Comparison of ENCODE assay signal across 8 mouse cellular contexts in the genomic region with DNA sequence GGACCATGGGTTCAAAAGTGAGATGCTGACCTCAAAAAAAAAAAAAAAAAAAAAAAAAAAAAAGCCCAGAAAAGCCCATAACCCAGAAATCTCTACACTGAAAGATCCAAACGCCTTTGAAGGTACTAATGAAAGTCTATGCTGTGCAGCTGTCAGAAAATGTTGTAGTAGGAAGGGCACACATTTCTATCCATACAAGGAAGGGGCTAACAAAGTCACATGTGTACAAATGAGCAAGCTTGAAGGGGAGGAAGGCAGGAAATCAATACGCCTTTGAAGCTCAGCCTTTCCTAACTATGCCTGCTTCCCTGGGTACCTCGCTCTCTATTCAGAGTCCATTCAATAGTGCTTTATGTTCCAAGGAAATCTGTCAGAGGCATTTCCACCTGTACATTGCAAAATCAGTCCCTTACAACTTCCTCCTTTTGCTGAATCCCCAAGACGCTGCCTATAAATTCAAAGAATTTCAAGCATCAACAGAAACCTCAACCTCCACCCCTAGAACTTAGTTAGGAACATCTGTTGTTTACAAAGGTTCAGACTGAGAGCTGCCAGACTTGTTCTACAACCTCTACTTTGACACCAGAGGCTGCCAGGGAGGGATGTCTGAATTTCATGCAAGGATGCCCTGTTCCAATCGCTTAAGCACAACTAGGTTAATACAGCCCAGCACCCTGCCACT.
A peak's percentile ranks its signal among the peaks of the same experiment; 100 is the strongest.
DNase-seq lines count a peak whose midpoint lies in the region; ATAC-seq and TF ChIP-seq lines count a peak whose summit lies in the region.

No protein-coding gene starts in this region.

- DNase-seq in liver, postnatal 0 days = no peak
- no peak for DNase-seq in liver, embryonic 11.5 days (ENCODE audit: low spot score)
- DNase-seq in embryonic facial prominence, embryonic 10.5 days (ENCODE audit: low spot score) = peak; percentile 31
- peak; percentile 79 for DNase-seq in kidney, adult 9 months
- no peak for DNase-seq in frontal cortex, adult 2 months (ENCODE audit: extremely low spot score in 1 of 2, low spot score in 1 of 2)
- no peak for DNase-seq in adrenal gland, postnatal 10 days
- no peak for DNase-seq in layer of hippocampus, postnatal 10 days (ENCODE audit: low spot score in 2 of 2)

- TF ChIP-seq CTCF in liver, postnatal 0 days (IDR thresholded peaks at IDR 0.05; ENCODE audit: low read depth) = no peak

- no peak overlapping the region for H3K4me3 ChIP-seq in liver, postnatal 0 days (ENCODE audit: low read depth, low read length)
- H3K4me3 ChIP-seq in liver, embryonic 11.5 days (ENCODE audit: low read depth, low read length) = no peak overlapping the region
- no peak overlapping the region for H3K4me3 ChIP-seq in embryonic facial prominence, embryonic 10.5 days
- no peak overlapping the region for H3K4me3 ChIP-seq in myocyte

- peak overlapping the region; percentile 26; the same call in 1 of the 2 replicates for H3K27ac ChIP-seq in liver, postnatal 0 days (ENCODE audit: low read depth)
- no peak overlapping the region for H3K27ac ChIP-seq in liver, embryonic 11.5 days (ENCODE audit: low read depth, low read length)
- H3K27ac ChIP-seq in embryonic facial prominence, embryonic 10.5 days (replicated peaks) = peak overlapping the region; percentile 30

- no peak overlapping the region for H3K4me2 ChIP-seq in liver, postnatal 0 days (ENCODE audit: low read depth, low read length)
- H3K4me2 ChIP-seq in liver, embryonic 11.5 days = no peak overlapping the region
- peak overlapping the region; percentile 42 for H3K4me2 ChIP-seq in myocyte (ENCODE audit: low read depth)

- 25% methylated on average over 5 of the region's 5 CpGs for WGBS in liver, postnatal 0 days (ENCODE audit: insufficient replicate concordance)
- WGBS in liver, embryonic 11.5 days = 42% methylated on average over 5 of the region's 5 CpGs
- 16% methylated on average over 5 of the region's 5 CpGs for WGBS in embryonic facial prominence, embryonic 10.5 days

- peaks cover 7% of the 10 kb centered on the region; the same call in 1 of the 2 replicates for H3K4me1 ChIP-seq in liver, postnatal 0 days (ENCODE audit: insufficient read depth)
- peaks cover 6% of the 10 kb centered on the region; the same call in 1 of the 2 replicates for H3K4me1 ChIP-seq in liver, embryonic 11.5 days (replicated peaks; ENCODE audit: control insufficient read depth, insufficient read depth, low read length)
- peaks cover 37% of the 10 kb centered on the region for H3K4me1 ChIP-seq in embryonic facial prominence, embryonic 10.5 days

- no peak; the same call in 1 of the 2 replicates for TF ChIP-seq EP300 in liver, postnatal 0 days (IDR thresholded peaks at IDR 0.05; ENCODE audit: low read depth)

- peak; percentile 10; the same call in 1 of the 2 replicates for ATAC-seq in liver, postnatal 0 days
- ATAC-seq in liver, embryonic 11.5 days (replicated peaks; ENCODE audit: low FRiP score) = no peak

- TF ChIP-seq POLR2A in myocyte (IDR thresholded peaks at IDR 0.05; ENCODE audit: insufficient read length, low read depth) = no peak

- no peak overlapping the region for H3K9ac ChIP-seq in liver, postnatal 0 days (replicated peaks)
- no peak overlapping the region for H3K9ac ChIP-seq in liver, embryonic 11.5 days (ENCODE audit: low read depth, low read length)

- H3K27me3 ChIP-seq in liver, postnatal 0 days (ENCODE audit: insufficient read depth, low read length) = no peaks in the 10 kb centered on the region
- H3K27me3 ChIP-seq in liver, embryonic 11.5 days (replicated peaks; ENCODE audit: control insufficient read depth, insufficient read depth, low read length) = no peaks in the 10 kb centered on the region
- no peaks in the 10 kb centered on the region for H3K27me3 ChIP-seq in embryonic facial prominence, embryonic 10.5 days (replicated peaks; ENCODE audit: low read depth, poor library complexity, severe bottlenecking)
- no peaks in the 10 kb centered on the region for H3K27me3 ChIP-seq in myocyte (ENCODE audit: control insufficient read depth, insufficient read depth, insufficient read length)

- no peaks in the 10 kb centered on the region for H3K36me3 ChIP-seq in liver, postnatal 0 days (replicated peaks; ENCODE audit: insufficient read depth, low read length)
- H3K36me3 ChIP-seq in liver, embryonic 11.5 days (ENCODE audit: control insufficient read depth, insufficient read depth, low read length) = no peaks in the 10 kb centered on the region
- H3K36me3 ChIP-seq in embryonic facial prominence, embryonic 10.5 days (replicated peaks) = no peaks in the 10 kb centered on the region
- H3K36me3 ChIP-seq in myocyte (ENCODE audit: control insufficient read depth, insufficient read depth) = no peaks in the 10 kb centered on the region

- H3K9me3 ChIP-seq in liver, postnatal 0 days (ENCODE audit: low read length) = no peaks in the 10 kb centered on the region
- H3K9me3 ChIP-seq in liver, embryonic 11.5 days (ENCODE audit: control insufficient read depth, low read length) = no peaks in the 10 kb centered on the region
- no peaks in the 10 kb centered on the region for H3K9me3 ChIP-seq in embryonic facial prominence, embryonic 10.5 days

- peaks cover 42% of the 10 kb centered on the region for H3K79me2 ChIP-seq in myocyte (ENCODE audit: control insufficient read depth, insufficient read depth)

- no peak overlapping the region for H3ac ChIP-seq in myocyte (ENCODE audit: control insufficient read depth, insufficient read length)

TF ChIP-seq in myocyte, 11 proteins besides CTCF, POLR2A, EP300 and RAD21:
- TF ChIP-seq MYOG (IDR thresholded peaks at IDR 0.05; ENCODE audit: control insufficient read depth in 1 of 3, insufficient read depth in 1 of 3, insufficient read length in 2 of 3, low read depth in 2 of 3) = no peak
- peak; percentile 50; the same call in 1 of the 2 replicates for TF ChIP-seq CEBPB (IDR thresholded peaks at IDR 0.05; ENCODE audit: insufficient read depth, poor library complexity, severe bottlenecking)
- TF ChIP-seq POLR2AphosphoS2 (IDR thresholded peaks at IDR 0.05; ENCODE audit: insufficient read length, low read depth) = no peak
- no peak for TF ChIP-seq TCF3 (IDR thresholded peaks at IDR 0.05; ENCODE audit: insufficient read length, low read depth)
- no peak for TF ChIP-seq REST (IDR thresholded peaks at IDR 0.05; ENCODE audit: insufficient read depth, insufficient read length)
- TF ChIP-seq MYOD1 (IDR thresholded peaks at IDR 0.05; ENCODE audit: control insufficient read depth in 1 of 3, insufficient read length in 2 of 3, low read depth in 2 of 3) = peak in 1 of 3 experiments; percentile 5

Comparison
In these comparisons a context has a peak if more than half of its experiments do, and no peak if none do; other contexts are left out.
1. DNase-seq: peak in embryonic facial prominence, embryonic 10.5 days (single experiment) and kidney, adult 9 months (single experiment); none in liver, postnatal 0 days (single experiment), liver, embryonic 11.5 days (single experiment), frontal cortex, adult 2 months (0 of 2), adrenal gland, postnatal 10 days (single experiment) and layer of hippocampus, postnatal 10 days (0 of 2).